Mouse (Mus musculus): Measurements from ENCODE around the gene Tsacc.
A peak's percentile ranks its signal among the peaks of the same experiment; 100 is the strongest.
"Not testable (repeated sequence)": the region's sequence is repeated elsewhere in the genome, so short reads cannot be mapped to it uniquely, and the experiment has no call there.

Gene Tsacc

GRCm38 (mm10) chr3:88296561-88297318, at the start of gene Tsacc, which contains the start of gene Cct3:
Tsacc (minus strand) TSS chr3:88296999.
Cct3 (plus strand) TSS chr3:88297116.
- DNase-seq (ENCODE audit: low spot score), result peak; percentile 98

GRCm38 (mm10) chr3:88339006-88339405, 42.2 kb upstream of the Tsacc start:
- no peak for DNase-seq (ENCODE audit: low spot score)

GRCm38 (mm10) chr3:88338316-88338715, 41.5 kb upstream of the Tsacc start:
- no peak for DNase-seq (ENCODE audit: low spot score)

GRCm38 (mm10) chr3:88337367-88338020, 40.7 kb upstream of the Tsacc start:
- DNase-seq (ENCODE audit: low spot score), result no peak

- DNase-seq (ENCODE audit: low spot score), result peak; percentile 96
Observed at GRCm38 (mm10) chr3:88336058-88337013, 39.5 kb upstream of the Tsacc start, which contains the start of the genes Tmem79 and Smg5. Tmem79 (minus strand) TSS chr3:88336148. Smg5 (plus strand) TSS chr3:88336260.

GRCm38 (mm10) chr3:88335436-88336053, 38.7 kb upstream of the Tsacc start:
- no peak for DNase-seq (ENCODE audit: low spot score)

- DNase-seq (ENCODE audit: low spot score), result no peak
Observed at GRCm38 (mm10) chr3:88334902-88335435, 38.2 kb upstream of the Tsacc start.

GRCm38 (mm10) chr3:88334029-88334658, 37.3 kb upstream of the Tsacc start:
- DNase-seq (ENCODE audit: low spot score), result no peak

GRCm38 (mm10) chr3:88331282-88331681, 34.5 kb upstream of the Tsacc start:
- peak; percentile 50 for DNase-seq (ENCODE audit: low spot score)

GRCm38 (mm10) chr3:88328956-88329355, 32.2 kb upstream of the Tsacc start:
- DNase-seq (ENCODE audit: low spot score), result no peak

GRCm38 (mm10) chr3:88324951-88325405, 28.2 kb upstream of the Tsacc start, which contains the start of gene Glmp:
Glmp (plus strand) TSS chr3:88325023.
- peak; percentile 71 for DNase-seq (ENCODE audit: low spot score)

GRCm38 (mm10) chr3:88299172-88299571, 2.4 kb upstream of the Tsacc start:
- no peak for DNase-seq (ENCODE audit: low spot score)

GRCm38 (mm10) chr3:88297321-88297851, 587 bp upstream of the Tsacc start:
- DNase-seq (ENCODE audit: low spot score), result peak; percentile 66

- DNase-seq (ENCODE audit: low spot score), result no peak
Observed at GRCm38 (mm10) chr3:88296110-88296560, 664 bp downstream of the Tsacc start.

GRCm38 (mm10) chr3:88295272-88295671, 1.5 kb downstream of the Tsacc start:
- not testable (repeated sequence) for DNase-seq (ENCODE audit: low spot score)

- peak; percentile 19 for DNase-seq (ENCODE audit: low spot score)
Observed at GRCm38 (mm10) chr3:88291970-88292369, 4.8 kb downstream of the Tsacc start.

GRCm38 (mm10) chr3:88288133-88288713, 8.6 kb downstream of the Tsacc start:
- not testable (repeated sequence) for DNase-seq (ENCODE audit: low spot score)

- no peak for DNase-seq (ENCODE audit: low spot score)
Observed at GRCm38 (mm10) chr3:88287110-88287509, 9.7 kb downstream of the Tsacc start, which contains the start of gene Gm38392. Gm38392 (minus strand) TSS chr3:88287210.

GRCm38 (mm10) chr3:88285565-88285895, 11.3 kb downstream of the Tsacc start:
- DNase-seq (ENCODE audit: low spot score), result not testable (repeated sequence)
